Mouse (Mus musculus) ES-CJ7 (cell line): Measurements from ENCODE around the gene Eed.
A peak's percentile ranks its signal among the peaks of the same experiment; 100 is the strongest.

Source experiments
- DNase-seq: peaks from one replicate; pipeline ENCODE4 v3.0.0; 2011; ENCODE audit warnings: low read depth, low spot score

Gene Eed

DNA sequence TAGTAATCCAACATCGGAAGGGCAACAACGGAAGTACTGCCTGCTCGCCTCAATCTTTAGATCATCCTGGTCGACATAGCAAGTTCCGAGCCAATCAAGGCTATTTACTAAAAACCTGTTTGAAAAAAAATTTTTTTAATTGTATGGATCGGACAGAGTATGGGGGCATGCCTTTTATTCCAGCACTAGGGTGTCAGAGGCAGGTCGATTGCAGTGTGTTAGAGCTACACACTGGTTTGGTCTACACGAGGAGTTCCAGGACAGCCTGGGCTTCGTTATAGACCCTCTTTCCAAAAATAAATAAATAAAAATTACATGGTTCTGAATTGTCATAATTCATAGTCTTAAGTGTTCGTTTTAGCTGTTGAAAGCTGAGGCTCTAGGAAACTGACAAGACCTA, 774 bp upstream of the Eed start:
- no peak for DNase-seq

DNA sequence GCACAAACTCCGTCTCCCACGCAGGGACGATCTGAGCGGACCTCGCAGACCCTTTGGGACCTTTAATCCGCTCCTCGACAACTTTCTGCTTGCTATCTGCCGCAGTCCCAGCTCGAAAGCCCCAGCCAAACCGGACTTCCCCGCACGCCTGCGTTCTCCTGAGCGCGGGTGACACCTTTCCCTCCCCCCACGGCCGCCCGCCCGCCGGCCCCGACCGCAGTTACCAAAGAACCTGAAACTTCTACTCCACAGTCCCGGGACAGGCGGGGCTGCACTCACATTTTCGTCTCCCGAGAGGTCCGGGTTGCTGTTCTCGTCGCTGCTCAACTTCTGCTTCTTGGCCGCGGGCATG, 674 bp downstream of the Eed start:
- DNase-seq: no peak

GRCm38 (mm10) chr7:89979432-89980130, 1.2 kb downstream of the Eed start:
- no peak for DNase-seq

GRCm38 (mm10) chr7:89976796-89977195, 4.0 kb downstream of the Eed start:
- DNase-seq: peak; percentile 59

- peak; percentile 95 for DNase-seq
Observed at GRCm38 (mm10) chr7:89975571-89975970, 5.2 kb downstream of the Eed start.

GRCm38 (mm10) chr7:89967235-89967634, 13.5 kb downstream of the Eed start:
- no peak for DNase-seq

DNA sequence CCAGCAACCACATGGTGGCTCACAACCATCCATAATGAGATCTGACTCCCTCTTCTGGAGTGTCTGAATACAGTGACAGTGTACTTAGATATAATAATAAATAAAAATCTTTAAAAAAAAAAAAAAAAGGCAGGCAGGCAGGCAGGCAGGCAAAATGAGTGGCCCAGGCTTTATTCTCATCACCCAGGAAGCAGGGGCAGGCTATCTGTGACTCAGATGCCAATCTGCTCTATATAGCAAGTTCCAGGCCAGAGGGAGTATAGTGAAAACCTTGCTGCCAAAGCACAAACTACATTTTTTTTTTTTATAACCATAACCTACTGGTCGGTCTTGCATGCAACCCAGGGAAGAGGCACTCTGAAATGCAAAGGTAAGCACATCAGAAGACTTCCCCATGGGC, 14.0 kb downstream of the Eed start:
- no peak for DNase-seq

GRCm38 (mm10) chr7:89963135-89963534, 17.6 kb downstream of the Eed start:
- no peak for DNase-seq

GRCm38 (mm10) chr7:89957300-89957699, 23.5 kb downstream of the Eed start:
- DNase-seq: no peak

GRCm38 (mm10) chr7:89954261-89954660, 26.5 kb downstream of the Eed start:
- DNase-seq: no peak

DNA sequence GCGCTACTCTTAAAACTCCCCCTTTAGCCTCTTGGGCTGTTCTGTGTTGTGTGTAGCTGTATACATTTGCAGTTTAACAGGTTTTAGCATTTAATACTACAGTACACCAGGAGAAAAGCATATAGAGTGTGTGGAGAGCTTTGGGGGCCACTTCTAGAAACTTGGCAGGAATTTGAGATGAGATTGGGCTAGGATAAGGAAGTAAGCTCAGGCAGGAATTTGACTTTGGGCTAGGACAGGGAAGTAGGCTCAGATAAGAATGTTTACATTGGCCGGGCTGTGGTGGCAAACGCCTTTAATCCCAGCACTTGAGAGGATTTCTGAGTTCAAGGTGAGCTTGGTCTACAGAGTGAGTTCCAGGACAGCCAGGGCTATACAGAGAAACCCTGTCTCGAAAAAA, 31.4 kb downstream of the Eed start:
- DNase-seq: no peak

GRCm38 (mm10) chr7:89948026-89948425, 32.8 kb downstream of the Eed start:
- DNase-seq: no peak

GRCm38 (mm10) chr7:89940571-89941463, 40.0 kb downstream of the Eed start, which contains the start of gene Hikeshi:
Hikeshi (minus strand) TSS chr7:89941204.
- peak; percentile 99 for DNase-seq

GRCm38 (mm10) chr7:89939497-89940353, 41.1 kb downstream of the Eed start:
- DNase-seq: peak; percentile 28

GRCm38 (mm10) chr7:89923441-89924180, 57.2 kb downstream of the Eed start:
- no peak for DNase-seq

DNA sequence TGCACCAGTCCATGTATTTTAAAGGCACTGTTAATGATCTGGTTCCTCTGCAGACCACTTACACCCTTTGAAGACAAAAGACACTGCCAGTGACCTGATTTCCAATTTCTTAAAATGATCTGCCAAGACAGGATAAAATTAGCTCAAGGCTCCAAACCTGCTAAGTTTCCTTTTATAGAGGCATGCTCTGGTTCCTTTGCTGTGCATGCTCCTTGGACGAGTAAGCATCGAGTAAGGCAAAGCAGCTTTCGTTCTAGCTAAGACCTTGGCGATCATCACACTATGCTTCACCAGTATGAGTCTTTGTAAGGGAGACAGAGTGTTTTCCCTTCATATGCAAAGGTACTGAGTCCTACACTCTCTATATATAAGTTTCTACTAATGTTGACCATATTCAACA, 63.0 kb downstream of the Eed start:
- DNase-seq: no peak

DNA sequence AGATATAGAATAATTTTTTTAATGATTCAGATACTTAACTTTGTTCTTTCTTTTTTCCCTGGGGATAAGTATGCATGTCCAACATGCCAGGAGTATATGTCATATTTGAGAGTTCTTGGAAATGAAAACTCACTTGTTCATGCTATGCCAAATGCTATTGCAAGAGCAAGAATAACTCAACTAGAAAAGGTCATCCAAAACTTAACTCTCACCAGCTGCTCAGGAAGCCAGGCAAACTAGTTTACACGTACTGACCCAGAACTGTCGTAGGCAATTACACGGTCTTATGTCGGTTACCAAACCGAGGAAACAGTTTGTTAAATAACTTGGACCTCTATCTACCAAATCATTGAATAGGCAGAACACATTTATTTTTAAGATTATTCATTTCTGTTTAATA, 64.1 kb downstream of the Eed start:
- no peak for DNase-seq

- DNase-seq: no peak
Observed at GRCm38 (mm10) chr7:89913432-89914158, 67.2 kb downstream of the Eed start.

DNA sequence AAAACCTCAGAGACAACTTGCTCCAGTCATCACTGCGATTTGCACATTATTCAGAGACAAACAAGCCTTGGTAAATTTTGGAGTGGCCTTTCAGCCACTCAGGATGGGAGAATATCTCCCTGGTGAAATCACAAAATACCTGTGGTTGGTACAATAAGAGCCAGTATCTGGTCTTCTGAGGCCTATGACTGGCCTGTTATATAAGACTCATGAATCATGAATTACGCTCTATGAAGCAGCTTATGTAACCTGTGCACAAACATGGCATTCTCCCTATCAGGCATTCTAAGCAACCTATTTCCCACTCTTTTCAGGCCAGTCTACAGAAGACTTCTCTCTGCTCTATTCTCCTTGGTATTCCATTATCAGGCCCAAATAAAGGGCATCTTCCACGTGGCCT, 68.4 kb downstream of the Eed start:
- no peak for DNase-seq

DNA sequence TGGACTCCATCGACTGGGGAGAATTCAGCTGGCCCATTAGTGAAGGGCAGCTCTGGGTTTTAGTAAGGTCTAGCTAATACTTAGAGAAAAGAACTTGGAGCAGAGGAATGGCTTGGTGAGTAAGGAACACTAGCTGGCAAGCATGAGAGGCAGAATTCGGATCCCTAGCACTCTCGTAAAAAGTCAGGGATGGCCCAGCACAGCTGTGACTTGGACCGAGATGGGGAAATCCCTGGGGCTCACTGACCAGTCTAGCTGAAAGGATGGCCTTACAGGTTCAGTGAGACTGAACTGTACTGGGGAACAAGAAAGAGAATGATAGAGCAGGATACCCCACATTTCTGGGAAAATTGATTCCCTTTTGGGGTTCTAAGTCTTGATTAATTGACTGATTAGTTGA, 71.1 kb downstream of the Eed start:
- DNase-seq: no peak
